Mouse (Mus musculus) liver, postnatal 0 days (tissue): ENCODE measurements at regions not wholly inside any gene's neighbourhood (a gene's known extent, or its start where the extent isn't known, plus 50 kb on each side); places are given as distances from the start of the nearest gene placed in this dataset.

Experiments
- CTCF ChIP-seq: sonication (generic); IDR thresholded peaks from 2 replicates; pipeline ENCODE4 v1.5.1; 2016; ENCODE audit warnings: antibody characterized with exemption, low read depth
- EP300 ChIP-seq: IDR thresholded peaks from 2 replicates; pipeline ENCODE4 v1.6.1; 2016; ENCODE audit warnings: antibody characterized with exemption, low read depth, mild to moderate bottlenecking

DNA sequence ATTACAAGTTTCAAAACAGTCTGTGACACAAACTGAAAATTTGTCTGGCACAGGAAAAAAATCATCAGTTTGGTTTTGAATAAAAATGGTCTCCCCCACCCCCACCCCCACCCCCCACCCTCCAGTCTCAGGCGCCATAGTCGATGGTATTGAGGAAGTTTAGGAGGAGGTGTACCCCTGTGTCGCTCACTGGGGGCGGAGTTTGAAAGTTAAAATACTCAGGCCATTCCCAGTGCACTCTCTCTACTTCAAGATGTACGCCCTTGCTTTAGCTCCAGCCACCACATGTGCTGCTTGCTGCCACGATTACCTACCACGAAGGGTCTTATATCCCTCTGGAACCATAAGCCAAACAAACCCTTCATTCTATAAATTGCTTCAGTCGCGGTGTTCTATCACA lies 337.6 kb downstream of the Rapgef2 start:
- no peak for TF ChIP-seq CTCF
- TF ChIP-seq EP300: no peak
